Mouse (Mus musculus) heart, postnatal 0 days (tissue): ENCODE measurements around the gene Arf4. TPM values are rescaled to one million over a fixed set of nuclear protein-coding genes. Genes with fewer than 3 reads are reported as not detected.

Experiments used
- ATAC-seq: fragments of 200-750 bp; cut with Nextera tagmentation; 2 replicates; pipeline ENCODE4 v1.8.0; 2017; ENCODE audit warnings: low read depth, moderate number of reproducible peaks, moderate library complexity; ENCODE audit not compliant: insufficient read depth
- DNase-seq: peaks from one replicate; pipeline ENCODE4 v3.0.0-alpha.2; 2016; ENCODE audit warnings: low spot score
- H3K27ac ChIP-seq: fragments of 300-500 bp; sonication (generic); 2 replicates; pipeline ENCODE4 v1.5.1; 2014; ENCODE audit warnings: low read depth, mild to moderate bottlenecking
- H3K27me3 ChIP-seq: fragments of 300-500 bp; sonication (generic); 2 replicates; pipeline ENCODE4 v1.6.1; 2014; ENCODE audit warnings: low read length, mixed read lengths; ENCODE audit not compliant: control insufficient read depth, insufficient read depth
- H3K36me3 ChIP-seq: fragments of 300-500 bp; sonication (generic); replicated peaks from 2 replicates; pipeline ENCODE4 v1.6.1; 2014; ENCODE audit warnings: low read length, mixed read lengths; ENCODE audit not compliant: control insufficient read depth, insufficient read depth
- H3K4me1 ChIP-seq: fragments of 300-500 bp; sonication (generic); 2 replicates; pipeline ENCODE4 v1.6.1; 2014; ENCODE audit warnings: antibody characterized with exemption; ENCODE audit not compliant: control insufficient read depth, insufficient read depth
- H3K4me2 ChIP-seq: fragments of 300-500 bp; sonication (generic); 2 replicates; pipeline ENCODE4 v1.6.1; 2014; ENCODE audit warnings: low read depth, mild to moderate bottlenecking, low read length, moderate library complexity
- H3K4me3 ChIP-seq: fragments of 300-500 bp; sonication (generic); 2 replicates; pipeline ENCODE4 v1.5.1; 2014; ENCODE audit warnings: low read depth, low read length
- H3K9ac ChIP-seq: fragments of 300-500 bp; sonication (generic); replicated peaks from 2 replicates; pipeline ENCODE4 v1.6.1; 2014; ENCODE audit warnings: low read depth, low read length, mixed read lengths
- H3K9me3 ChIP-seq: fragments of 300-500 bp; sonication (generic); replicated peaks from 2 replicates; pipeline ENCODE4 v1.6.1; 2016; ENCODE audit warnings: low read length; ENCODE audit not compliant: control insufficient read depth
- CTCF ChIP-seq: IDR thresholded peaks from 2 replicates; pipeline ENCODE4 v1.5.1; 2016; ENCODE audit warnings: antibody characterized with exemption, control low read depth, low read depth
- EP300 ChIP-seq: IDR thresholded peaks from 2 replicates; pipeline ENCODE4 v1.6.1; 2016; ENCODE audit warnings: antibody characterized with exemption, low read depth
- WGBS: fragments of 180-500 bp; shearing (Covaris S2); extraction: QIAGEN DNeasy Blood & Tissue Kit; methylation state at CpG from one replicate; pipeline ENCODE4 v1.1.7; 2014; 5-methylcytosine and 5-hydroxymethylcytosine counted together
- polyA plus RNA-seq: library from polyadenylated mRNA; unstranded; fragments of >200 nt; fragmentation: Nextera tagmentation; extraction: Ambion mirVana; gene quantifications from 2 replicates; pipeline ENCODE4 v1.2.1, GENCODE M21; 2015
- total RNA-seq: library from RNA; depleted of rRNA; stranded (reverse); fragments of >200 nt; gene quantifications from 2 replicates; pipeline ENCODE4 v1.2.3, GENCODE M21; 2014; ENCODE audit warnings: low replicate concordance

Arf4 gene
- total and polyA plus RNA-seq, 2 experiments from 2014 or later, result 119 to 264 TPM

GRCm38 (mm10) chr14:26638708-26639084, 822 bp downstream of the Arf4 start:
- peak overlapping the region; percentile 96 for H3K27ac ChIP-seq
- TF ChIP-seq CTCF, result no peak
- TF ChIP-seq EP300, result no peak
- peak overlapping the region; percentile 85 for H3K4me2 ChIP-seq
- peak; percentile 70 for DNase-seq
- peak overlapping the region; percentile 99 for H3K9ac ChIP-seq
- no peaks in the 10 kb centered on the region for H3K9me3 ChIP-seq
- WGBS, result under 1% methylated on average over 16 of the region's 16 CpGs
- peaks cover 28% of the 10 kb centered on the region for H3K4me1 ChIP-seq
- ATAC-seq, result peak; percentile 34
- H3K36me3 ChIP-seq, result no peaks in the 10 kb centered on the region
- peak overlapping the region; percentile 96 for H3K4me3 ChIP-seq
- no peaks in the 10 kb centered on the region for H3K27me3 ChIP-seq

DNA sequence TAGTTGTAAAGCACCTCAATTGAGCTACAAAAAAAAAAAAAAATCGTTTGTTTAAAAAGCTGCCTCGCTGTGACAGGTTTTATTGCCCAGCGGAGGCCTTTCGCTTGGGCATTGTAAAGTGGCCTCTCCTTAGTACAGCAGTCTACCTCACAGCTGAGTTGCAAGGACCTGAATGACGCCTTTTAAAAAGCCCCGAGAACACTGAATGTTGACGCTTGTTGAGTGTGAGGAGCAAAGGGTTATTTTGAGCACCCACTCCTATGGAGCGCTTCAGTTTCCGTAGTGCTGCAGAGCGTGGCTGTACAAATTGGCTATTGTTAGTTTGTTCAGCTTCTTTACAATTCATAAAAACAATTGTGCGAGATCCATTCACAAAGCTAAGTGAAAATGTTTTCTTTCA, 1.4 kb downstream of the Arf4 start:
- H3K4me3 ChIP-seq, result peak overlapping the region; percentile 96
- no peaks in the 10 kb centered on the region for H3K9me3 ChIP-seq
- no peaks in the 10 kb centered on the region for H3K36me3 ChIP-seq
- peak overlapping the region; percentile 85 for H3K4me2 ChIP-seq
- TF ChIP-seq EP300 (no peak), CTCF (no peak)
- 2% methylated on average over 11 of the region's 11 CpGs for WGBS
- H3K27ac ChIP-seq, result peak overlapping the region; percentile 96
- peak overlapping the region; percentile 99 for H3K9ac ChIP-seq
- H3K4me1 ChIP-seq, result peaks cover 30% of the 10 kb centered on the region
- DNase-seq, result no peak
- H3K27me3 ChIP-seq, result no peaks in the 10 kb centered on the region
- no peak for ATAC-seq

DNA sequence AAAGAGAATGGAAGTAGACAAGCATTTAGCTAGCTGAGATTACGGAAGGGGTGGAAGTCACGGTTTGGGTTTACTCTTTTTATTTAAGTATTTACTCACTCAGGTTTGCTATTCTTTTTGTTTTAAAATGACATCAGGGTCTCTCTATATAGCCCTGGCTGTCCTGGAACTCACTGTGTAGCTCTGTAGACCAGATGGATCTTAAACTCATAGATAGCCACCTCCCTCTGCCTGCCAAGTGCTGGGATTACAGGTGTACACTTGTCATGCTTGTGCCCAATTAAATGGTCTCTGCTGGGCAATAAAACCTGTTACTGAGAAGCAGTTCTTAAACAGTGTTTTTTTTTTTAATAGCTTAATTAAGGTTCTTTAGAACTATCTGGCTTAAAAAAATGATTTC, 2.1 kb downstream of the Arf4 start:
- 18% methylated on average over 2 of the region's 2 CpGs for WGBS
- peak overlapping the region; percentile 96; the same call in 1 of the 2 replicates for H3K27ac ChIP-seq

DNA sequence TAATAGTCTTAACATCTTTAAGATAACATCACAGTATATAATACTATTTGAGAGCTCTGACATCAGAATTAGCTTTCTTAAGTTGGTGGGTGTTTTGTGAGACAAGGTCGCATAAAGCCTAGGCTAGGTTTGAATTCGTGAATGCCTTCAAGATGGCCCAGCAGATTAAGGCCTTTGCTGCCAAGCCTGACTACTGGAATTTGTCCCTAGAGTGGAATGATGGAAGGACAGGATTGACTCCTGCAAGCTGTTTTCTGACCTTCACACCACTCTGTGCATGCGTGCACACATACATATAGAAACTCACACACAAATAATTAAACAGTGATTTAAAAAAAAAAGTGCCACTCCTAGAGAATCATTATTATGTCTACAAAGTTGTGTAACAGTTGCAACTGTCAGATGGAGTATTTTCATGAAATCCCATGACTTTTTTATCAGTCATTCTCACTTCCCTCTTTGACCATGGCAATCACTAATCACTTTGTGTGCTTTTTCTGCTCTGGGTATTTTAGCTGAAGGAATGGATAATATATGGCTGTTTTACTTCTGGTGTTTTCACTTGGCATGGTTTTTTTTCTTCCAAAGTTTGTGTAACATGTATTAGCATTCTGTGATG, 5.2 kb downstream of the Arf4 start:
- no peak for DNase-seq
- Histone ChIP-seq H3K27ac (peak overlapping the region; percentile 25; the same call in 1 of the 2 replicates), H3K4me1 (peaks cover 31% of the 10 kb centered on the region), H3K36me3 (peaks cover 13% of the 10 kb centered on the region), H3K4me3 (no peak overlapping the region), H3K27me3 (no peaks in the 10 kb centered on the region), H3K4me2 (no peak overlapping the region), H3K9ac (no peak overlapping the region), H3K9me3 (no peaks in the 10 kb centered on the region)
- TF ChIP-seq EP300 (no peak), CTCF (no peak)
- WGBS, result 25% methylated on average over 3 of the region's 3 CpGs
- ATAC-seq, result no peak

More for the DNA sequence above, 2.1 kb downstream of the Arf4 start:
- H3K4me2 ChIP-seq, result peak overlapping the region; percentile 85
- H3K4me1 ChIP-seq, result peaks cover 32% of the 10 kb centered on the region
- TF ChIP-seq EP300 (no peak), CTCF (peak; percentile 41)
- ATAC-seq, result no peak
- DNase-seq, result no peak
- H3K27me3 ChIP-seq, result no peaks in the 10 kb centered on the region
- H3K36me3 ChIP-seq, result no peaks in the 10 kb centered on the region
- H3K9me3 ChIP-seq, result no peaks in the 10 kb centered on the region
- H3K4me3 ChIP-seq, result peak overlapping the region; percentile 96
- H3K9ac ChIP-seq, result peak overlapping the region; percentile 99

- TF ChIP-seq CTCF, result no peak
- DNase-seq, result no peak
- Histone ChIP-seq H3K9me3 (no peaks in the 10 kb centered on the region), H3K36me3 (peaks cover 24% of the 10 kb centered on the region), H3K9ac (no peak overlapping the region), H3K27ac (no peak overlapping the region; the same call in 1 of the 2 replicates), H3K4me2 (no peak overlapping the region; the same call in 1 of the 2 replicates), H3K4me1 (0 out of 2 replicates have a peak, but pooled peaks cover 19% of the 10 kb centered on the region), H3K4me3 (no peak overlapping the region), H3K27me3 (no peaks in the 10 kb centered on the region)
- ATAC-seq, result no peak
- WGBS, result 49% methylated on average over 5 of the region's 5 CpGs
Observed at GRCm38 (mm10) chr14:26645989-26646650, 8.2 kb downstream of the Arf4 start.
